Mouse (Mus musculus) skeletal muscle tissue, postnatal 0 days (tissue): ENCODE measurements around the gene Cacng5. TPM values are rescaled to one million over a fixed set of nuclear protein-coding genes. Genes with fewer than 3 reads are reported as not detected.

Experiments used
- polyA plus RNA-seq: library from polyadenylated mRNA; unstranded; fragments of >200 nt; fragmentation: Nextera tagmentation; extraction: Ambion mirVana; gene quantifications from 2 replicates; pipeline ENCODE4 v1.2.1, GENCODE M21; 2015

Gene Cacng5
- 0.04 and 0.05 TPM in 2 replicates for polyA plus RNA-seq

DNA sequence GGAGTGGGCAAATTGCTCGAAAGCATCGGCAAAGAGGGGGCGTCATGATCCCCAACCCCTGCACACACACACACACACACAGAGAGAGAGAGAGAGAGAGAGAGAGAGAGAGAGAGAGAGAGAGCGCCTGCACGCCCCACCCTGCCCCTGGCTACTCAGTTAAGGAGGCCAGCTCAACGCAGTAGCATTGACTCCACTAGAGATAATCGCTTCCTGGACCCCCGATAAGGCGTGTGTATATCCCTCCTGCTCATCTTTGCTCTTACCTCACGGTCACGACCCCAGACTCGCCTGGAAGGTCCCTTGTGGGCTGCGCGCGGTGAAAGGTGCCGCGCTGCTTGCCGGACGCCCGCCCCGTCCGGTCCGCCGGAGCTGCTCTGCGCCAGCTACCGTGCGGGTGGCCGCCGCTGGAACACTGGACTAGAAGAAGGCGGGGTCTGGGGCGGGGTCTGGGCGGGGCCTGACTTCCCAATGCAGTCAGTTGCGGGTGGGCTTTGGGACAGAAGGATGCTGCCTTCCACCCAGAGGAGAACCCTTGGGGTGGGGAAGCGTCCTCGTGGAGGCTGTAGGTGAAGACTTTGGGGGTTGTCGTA is at the start of gene Cacng5:
Cacng5 (minus strand) TSS at position 422 of the 593 bp plus-strand sequence.

Other genes with a start within 250 kb of the Cacng5 start
- 513 and 599 TPM in 2 replicates for gene Cacng1, start 198.5 kb downstream of the Cacng5 start, polyA plus RNA-seq
- 0.51 and 0.53 TPM in 2 replicates for gene Cacng4, start 120.5 kb downstream of the Cacng5 start, polyA plus RNA-seq